Mouse (Mus musculus) testis, adult 2 months (tissue): ENCODE results near the gene Mycbpap.

ENCODE experiments used
- CTCF ChIP-seq: fragments of 200-500 bp; IDR thresholded peaks from 2 replicates; pipeline ENCODE4 v1.5.1; 2012; ENCODE audit warnings: low read depth, mild to moderate bottlenecking, inconsistent platforms, low read length, moderate library complexity; ENCODE audit not compliant: control insufficient read depth, insufficient read depth, insufficient replicate concordance
- POLR2A ChIP-seq: fragments of 200-500 bp; IDR thresholded peaks from 2 replicates; pipeline ENCODE4 v1.6.1; 2012; ENCODE audit warnings: low read depth, mild to moderate bottlenecking, inconsistent platforms, low read length, moderate library complexity; ENCODE audit not compliant: control insufficient read depth

DNA sequence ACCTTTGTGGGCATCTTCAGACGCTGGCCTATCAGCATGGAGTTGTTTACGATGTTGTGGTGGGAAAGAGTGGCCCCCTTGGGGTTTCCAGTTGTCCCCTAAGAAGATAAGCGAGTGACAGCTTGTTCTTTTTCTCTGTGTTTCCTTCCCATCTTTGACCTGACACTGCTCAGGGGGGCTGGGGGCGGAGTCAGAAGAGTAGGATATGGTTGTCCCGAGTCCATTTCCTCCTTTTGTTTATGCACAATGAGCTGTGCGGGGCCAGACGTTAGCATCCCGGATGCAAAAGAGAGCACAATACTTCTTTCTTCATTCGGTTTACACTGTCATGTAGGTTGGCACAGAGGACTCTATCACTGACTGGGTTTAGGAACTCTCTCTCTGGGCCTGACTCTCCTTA lies 49.1 kb upstream of the Mycbpap start:
- TF ChIP-seq POLR2A (no peak), CTCF (no peak)
